Mouse (Mus musculus) retina, postnatal 1 day (tissue): ENCODE measurements around the gene Usmg5.
"Not testable (repeated sequence)": the region's sequence is repeated elsewhere in the genome, so short reads cannot be mapped to it uniquely, and the experiment has no call there.

ENCODE experiments used
- DNase-seq: peaks from one replicate; pipeline ENCODE4 v3.0.0-alpha.2; 2012

Usmg5 gene

DNA sequence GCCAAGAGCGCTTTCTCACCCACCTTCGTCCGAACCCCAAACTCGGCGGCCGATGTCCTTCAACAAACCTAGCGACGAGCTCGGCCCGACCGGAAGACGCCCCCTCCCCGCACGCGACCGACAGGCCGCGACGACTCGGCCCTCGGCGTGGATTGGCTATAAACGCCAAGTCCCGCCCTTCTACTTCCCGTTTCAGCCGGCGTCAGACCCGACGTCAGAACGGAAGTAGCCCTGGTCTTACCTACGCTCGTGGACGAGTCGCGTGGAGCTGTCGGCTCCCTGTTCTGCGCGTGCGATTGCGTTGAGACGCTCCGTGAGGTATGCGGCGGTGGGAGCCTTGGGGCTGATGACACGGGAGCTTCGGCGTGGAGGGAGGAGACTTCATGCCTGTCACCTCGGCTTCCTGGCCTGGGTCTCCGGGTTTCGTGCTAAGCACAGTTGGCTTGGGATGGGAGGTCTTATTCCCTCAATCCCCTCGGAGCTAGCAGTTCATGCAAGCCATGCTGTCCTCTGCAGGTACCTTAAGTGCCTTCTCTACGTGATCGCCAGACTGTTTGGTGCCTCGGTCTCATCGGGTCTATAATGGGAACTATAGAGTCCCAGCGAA, at the start of gene Usmg5, which contains the start of gene Pdcd11:
Gene Usmg5 (minus strand): TSS at position 98 of the 607 bp plus-strand sequence.
Gene Pdcd11 (plus strand): TSS at position 219 of the 607 bp plus-strand sequence.
- peak; percentile 98 for DNase-seq

DNA sequence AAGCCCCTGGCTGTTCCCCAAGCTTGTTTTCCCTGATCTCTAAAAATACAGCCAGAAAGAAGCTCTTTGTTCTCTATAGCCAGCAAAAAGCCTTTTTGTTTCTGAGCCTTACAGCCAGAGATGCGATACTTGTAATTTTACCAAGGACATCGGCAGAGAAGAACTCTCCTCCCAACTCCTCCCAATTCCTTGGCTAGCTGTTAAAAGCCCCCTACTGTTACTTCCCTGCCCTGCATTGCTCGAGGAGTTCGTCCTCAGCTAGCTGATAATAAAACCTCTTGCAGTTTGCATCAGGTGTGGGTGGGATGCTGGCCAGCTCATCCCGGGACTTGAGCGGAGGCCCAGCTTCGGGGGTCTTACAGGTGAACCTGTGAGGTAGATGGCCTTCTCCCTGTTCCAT, 49.2 kb upstream of the Usmg5 start:
- DNase-seq: not testable (repeated sequence)

DNA sequence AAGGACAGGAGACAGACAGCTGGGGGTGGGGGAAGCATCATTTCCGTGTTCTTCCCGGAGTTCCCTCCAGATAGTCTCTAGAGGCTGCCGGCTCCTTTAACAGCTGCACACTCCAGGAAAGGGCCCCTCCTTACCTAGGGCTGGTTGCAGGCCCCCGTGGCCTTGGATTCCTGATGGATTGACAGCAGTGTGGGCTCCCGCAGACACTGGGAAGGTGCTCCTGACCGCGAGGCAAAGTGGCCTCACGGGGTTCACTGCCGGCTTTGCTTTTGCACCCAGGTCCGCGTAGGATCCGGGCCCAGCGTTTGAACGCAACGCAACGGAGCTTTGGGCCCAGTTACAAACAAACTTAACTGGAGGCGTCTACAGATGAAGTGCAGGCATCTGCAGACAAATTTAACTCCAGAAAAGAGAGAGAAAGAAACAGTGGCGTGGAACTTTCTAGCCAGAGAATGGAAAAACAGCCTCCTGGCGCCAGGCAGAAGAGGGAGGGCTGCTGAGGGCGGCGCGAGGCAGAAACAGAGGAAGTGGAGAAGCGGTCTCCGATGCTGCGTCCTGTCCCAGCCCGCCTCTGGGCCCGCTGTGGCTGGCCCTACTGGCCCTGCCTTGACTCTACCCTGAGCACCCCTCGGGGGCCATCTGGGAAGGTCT, 47.4 kb upstream of the Usmg5 start, which contains the start of gene Calhm2:
Gene Calhm2 (minus strand): TSS at position 524 of the 651 bp plus-strand sequence.
- DNase-seq: peak; percentile 29

DNA sequence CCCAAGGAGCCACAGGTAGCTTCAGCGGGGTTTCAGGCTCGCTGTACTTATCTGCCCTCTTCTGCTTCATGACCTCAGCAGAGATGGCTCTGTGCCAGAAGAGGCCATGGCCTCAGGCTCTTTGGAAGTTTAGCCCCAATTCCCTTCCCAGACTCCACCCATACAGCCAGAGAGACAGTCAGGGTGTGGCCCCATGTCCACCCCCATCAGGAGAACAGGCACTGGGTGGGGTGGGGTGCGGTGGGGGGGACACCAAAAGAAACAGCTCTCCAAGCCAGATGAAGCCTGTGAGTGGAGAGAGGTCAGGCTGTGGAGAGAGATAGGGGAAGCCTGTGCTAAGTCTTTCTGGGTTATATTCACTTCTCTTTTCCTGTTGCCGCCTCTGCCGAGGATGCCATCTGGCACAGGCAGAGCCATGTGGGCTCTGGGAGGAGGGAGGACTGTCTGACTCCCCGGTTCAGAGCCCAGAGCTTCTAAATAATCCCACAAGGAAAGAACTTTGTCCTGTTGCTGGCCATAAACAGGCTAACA, 46.7 kb upstream of the Usmg5 start:
- peak; percentile 81 for DNase-seq

DNA sequence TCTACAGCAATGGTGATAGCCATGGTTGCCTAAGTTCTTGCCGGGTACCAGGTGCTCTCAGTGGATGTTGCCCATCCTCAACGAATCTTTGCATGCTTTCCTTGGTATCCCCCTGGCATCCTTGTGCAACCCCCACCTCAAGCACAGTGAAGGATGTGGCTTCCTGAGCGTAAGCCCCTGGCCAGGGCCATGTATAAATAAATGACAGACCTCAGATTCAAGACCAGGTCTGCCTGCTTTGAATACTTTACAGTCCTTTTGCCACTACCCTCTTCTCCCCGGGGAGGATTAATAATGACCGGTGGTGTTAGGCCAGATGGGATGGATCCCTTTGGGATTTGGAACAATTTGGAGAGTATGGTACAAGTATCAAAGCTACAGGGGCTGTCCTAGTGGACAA, 45.7 kb upstream of the Usmg5 start:
- DNase-seq: no peak

DNA sequence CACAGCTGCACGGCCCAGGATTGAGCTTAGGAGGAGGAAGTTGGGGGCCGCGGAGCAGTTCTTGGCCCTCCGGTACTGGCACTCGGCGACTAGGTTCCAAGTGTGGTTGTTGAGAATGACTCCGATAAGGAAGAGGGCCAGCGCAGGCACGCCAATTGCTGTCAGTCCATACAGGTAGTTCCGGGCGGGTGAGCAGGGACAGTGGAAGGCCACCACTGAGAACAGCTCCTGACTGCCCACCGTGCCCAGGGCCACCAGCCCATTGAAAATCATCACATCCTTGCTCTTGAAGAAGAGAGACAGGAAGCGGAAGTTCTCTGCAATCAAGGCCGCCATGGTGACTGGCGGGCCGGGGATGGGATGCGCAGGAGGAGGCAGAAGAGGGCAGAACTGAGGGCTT, 45.1 kb upstream of the Usmg5 start:
- no peak for DNase-seq

DNA sequence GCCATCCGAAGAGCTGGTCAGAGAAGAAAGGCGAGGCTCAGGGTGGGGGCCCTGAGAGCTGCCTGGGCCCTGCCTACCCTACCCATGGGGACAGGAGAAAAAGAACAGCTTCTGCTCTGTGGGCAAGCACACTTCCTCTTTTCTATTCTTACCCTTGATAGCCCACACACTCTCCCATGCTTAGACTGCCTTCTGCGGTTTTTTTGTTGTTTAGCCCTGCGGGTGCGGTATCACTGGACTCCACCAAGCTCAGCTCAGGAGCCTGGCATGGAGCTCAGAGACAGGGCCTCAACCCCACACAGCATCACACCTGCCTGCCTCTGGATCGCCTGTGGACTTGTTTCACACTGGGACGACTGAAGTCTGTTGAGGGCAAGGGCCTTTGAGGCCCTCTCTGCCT, 42.7 kb upstream of the Usmg5 start:
- no peak for DNase-seq

DNA sequence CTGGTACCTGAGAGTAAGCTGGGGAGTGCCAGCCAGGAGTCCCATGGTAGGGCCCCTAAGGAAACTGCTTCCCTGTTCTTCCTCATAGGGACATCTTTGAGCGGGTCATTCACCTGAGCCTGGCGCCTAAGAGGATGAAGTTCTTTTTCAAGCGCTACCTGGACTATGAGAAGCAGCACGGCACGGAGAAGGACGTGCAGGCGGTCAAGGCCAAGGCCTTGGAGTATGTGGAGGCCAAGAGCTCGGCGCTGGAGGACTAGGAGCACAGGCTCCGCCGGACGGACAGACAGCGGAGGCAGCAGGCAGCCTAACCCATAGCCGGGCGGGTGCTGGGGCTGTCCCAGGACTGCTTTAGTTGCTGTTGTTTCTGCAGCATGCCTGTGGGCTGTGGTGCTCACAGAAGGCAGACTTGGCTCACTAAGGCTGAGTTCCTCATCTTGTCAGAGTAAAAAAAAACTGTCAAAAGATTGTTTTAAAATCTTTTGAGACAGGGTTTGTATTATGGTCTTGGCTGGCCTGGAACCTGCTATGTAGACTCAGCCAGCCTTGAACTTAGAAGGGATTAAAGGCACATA, 40.2 kb upstream of the Usmg5 start:
- no peak for DNase-seq

DNA sequence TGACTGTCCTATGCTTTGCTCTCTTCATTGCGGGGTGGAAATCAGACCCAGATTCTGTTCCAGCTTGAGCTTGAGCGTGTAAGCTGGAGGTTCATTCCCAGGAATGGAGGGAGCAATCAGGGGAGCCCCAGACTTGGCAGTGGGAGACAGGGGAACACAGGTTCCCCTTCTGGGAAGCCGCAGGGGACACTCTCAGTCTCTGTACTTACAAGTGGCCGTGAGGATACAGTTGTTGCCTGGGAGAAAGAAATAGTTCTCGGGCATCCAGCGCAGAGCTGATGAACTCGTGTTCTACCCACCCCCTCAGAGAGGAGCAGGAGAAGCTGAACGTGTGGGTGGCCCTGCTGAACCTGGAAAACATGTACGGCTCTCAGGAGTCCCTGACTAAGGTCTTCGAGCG, 38.4 kb upstream of the Usmg5 start:
- DNase-seq: no peak

DNA sequence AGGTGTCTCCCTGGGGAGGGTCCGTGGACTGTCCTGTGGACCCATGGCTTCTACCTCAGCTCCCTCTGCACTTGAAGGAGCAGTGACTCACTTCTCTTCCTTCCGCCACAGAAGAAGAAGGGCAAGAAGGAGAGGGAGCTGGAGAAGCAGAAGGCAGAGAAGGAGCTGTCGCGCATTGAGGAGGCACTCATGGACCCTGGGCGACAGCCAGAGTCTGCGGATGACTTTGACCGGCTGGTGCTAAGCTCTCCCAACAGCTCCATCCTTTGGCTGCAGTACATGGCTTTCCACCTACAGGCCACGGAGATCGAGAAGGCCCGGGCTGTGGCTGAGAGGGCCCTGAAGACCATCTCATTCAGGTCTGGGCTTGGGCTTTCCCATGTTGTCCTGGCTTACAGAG, 37.7 kb upstream of the Usmg5 start:
- no peak for DNase-seq

DNA sequence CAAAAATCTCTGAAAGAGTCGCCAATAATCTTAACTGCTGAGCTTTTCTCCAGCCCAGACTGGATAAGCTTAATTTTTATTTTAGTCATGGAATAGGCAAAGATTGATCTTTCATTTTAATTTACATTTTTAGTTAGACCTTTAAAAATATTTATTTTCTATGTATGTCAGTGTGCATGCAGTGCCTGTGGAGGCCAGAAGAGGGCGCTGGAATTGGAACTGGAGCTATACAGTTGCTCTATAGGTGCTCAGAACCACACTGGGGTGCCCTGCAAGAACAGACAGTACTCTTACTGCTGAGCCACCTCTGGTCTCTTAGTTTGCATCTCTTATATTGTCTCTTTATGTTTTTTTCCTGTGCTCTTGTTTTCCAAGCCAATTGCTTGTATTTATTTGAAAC, 32.4 kb upstream of the Usmg5 start:
- peak; percentile 57 for DNase-seq

DNA sequence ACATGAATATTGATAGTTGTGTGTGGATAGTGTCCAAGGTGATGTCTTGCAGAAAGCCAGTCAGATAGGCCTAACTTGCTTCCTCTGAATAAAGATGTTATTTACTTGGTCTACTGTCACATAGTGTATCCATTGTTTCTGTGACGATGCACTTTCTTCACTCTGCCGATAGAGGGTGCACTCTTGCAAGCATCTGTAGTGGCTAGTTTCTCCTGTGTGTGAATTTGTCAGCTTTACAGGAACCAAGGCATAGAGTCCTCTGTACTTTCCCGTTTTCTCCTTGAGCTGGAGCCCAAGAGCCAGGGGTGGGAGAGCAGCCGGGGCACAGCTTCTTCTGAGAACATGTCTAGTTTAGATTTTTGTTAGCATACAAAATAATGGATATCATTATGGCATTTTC, 30.6 kb upstream of the Usmg5 start:
- DNase-seq: peak; percentile 71

DNA sequence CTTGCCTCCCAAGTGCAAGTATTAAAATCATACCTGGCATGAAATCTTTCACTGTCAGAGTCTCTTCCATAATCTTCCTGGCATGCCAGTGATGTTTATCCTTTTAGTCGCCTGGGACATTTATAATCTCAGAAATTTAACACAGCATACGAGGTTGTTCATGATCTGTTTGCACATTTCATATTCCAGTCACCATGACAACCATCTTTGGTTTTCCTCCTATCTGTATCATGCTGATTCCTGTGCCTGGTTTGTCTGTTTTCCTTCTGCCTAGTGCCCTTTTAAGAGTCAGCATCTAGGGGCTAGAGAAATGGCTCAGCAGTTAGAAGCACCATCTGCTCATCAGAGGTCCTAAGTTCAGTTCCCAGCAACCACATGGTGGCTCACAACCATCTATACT, 28.2 kb upstream of the Usmg5 start:
- DNase-seq: no peak

DNA sequence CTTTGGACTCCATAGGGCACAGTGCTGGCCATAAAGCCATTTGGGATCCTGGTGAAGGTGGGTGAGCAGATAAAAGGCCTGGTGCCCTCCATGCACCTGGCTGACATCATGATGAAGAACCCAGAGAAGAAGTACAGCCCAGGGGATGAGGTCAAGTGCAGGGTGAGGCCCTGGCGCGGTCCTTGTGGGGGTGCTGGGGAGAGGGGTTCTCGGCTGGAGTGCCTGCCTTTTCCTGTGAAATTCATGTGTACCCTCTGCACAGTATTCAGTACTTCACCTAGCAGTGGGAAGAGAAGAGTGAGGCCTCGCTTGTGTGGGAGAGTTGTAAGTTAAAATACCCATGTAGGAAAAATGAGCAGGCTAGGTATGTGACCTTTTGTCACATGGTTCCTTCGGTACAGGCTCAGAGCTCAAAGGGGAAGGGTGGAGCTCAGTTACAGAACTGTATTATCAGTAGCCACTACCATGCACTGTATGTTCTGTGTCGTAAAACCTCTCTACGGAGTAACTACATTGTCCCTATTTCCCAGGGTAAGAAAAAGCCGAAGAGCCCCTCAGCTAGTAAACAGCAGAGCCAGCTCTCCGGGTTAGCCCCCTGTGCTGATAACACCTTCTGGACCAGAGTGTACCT, 14.3 kb upstream of the Usmg5 start:
- DNase-seq: no peak

DNA sequence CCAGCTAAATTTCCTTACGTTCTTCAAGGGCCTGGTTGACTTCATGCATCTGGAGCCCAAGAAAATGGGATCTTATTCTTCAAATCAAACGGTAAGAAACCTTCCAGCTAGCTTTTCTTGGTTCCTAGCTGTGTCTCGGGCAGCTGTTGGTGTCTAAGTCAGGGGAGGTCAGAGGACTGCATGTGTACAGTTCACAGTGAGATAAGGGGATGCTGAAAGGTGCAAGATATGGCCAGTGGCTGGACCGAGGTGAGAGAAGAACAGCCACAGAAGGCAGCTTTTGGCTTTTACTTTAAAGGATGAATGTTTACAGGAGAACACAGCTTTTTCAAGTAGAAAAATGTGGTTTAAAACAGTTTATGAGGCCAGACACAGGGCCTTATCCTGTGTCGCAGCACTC, 10.6 kb upstream of the Usmg5 start:
- DNase-seq: no peak

DNA sequence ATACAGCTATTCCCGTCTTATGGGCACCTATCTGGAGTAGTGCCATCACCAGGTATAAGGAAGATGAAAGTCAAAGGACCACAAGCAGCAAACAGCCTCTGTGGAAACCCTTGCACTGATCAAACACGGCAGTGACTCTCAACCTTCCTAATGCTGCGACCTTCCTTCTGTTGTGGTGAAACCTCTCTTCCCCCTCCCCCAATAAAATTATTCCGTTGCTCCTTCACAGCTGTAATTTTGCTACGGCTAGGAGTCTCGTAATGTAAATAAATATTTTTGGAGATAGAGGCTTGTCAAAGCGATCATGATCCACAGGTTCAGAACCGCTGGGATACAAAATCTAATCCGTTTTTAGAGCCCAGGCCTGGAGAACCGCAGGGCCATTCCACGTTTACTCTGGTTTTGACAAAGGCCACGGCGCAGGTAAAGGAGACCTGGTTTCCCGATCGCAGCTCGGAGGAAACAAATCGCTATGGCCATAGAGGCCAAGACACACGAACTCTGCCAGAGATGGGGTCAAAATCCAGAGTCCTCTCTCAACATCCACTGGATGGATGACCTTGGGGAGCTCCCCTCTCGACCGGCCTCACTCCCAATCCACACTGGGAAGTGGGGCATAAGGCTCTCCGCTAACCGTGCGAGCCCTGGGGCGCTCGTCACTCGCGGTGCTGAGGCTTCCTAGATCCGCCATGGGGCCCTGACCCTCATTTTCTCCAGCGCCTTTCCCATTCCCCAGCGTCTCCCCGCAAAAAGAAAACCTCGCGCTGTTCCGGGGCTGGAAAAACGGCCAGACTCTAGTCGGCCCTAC, 525 bp downstream of the Usmg5 start:
- DNase-seq: no peak

DNA sequence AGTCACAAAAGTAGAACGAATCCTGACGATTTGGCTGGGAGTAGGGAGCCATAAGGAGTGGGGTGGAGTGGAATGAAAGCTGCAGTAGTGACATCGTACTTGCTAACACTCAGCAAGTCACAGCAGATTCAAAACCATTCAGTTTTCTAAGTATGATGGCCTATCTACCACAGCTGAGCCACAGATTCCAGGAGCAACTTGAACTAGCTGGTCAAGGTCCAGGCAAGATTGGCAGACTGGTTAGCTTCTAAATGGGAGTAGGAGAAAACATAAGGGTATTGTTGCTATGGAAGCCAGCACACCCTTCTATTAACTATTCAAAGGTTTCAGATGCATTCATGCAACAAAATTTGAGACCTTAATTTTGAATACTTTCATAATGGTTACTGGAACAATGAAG, 2.2 kb downstream of the Usmg5 start:
- DNase-seq: no peak

DNA sequence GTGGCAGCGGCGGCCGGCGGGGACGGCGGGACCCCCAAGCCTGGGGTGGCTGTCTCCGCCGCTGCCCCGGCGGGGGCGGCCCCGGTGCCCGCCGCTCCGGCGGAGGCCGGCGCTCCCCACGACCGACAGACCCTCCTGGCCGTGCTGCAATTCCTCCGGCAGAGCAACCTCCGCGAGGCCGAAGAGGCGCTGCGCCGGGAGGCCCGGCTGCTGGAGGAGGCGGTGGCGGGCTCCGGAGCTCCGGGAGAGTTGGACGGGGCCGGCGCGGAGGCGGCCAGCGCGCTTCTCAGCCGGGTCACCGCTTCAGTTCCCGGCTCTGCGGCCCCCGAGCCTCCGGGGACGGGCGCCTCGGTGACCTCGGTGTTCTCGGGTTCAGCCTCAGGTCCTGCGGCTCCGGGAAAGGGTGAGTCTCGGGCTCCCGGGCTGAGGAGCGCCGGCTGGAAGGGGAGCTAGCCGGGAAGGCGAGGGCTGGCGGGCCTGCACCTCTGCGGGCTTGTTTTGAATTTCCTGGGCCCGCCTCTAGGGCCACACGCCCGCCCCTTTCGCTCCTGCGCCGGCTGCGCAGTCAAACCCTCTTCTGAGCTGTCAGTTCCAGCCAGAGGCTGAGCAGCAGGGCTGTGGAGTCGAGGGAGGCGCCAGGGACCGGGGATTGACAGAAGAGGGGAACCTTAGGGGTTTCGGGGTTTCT, 22.4 kb downstream of the Usmg5 start:
- DNase-seq: peak; percentile 91

DNA sequence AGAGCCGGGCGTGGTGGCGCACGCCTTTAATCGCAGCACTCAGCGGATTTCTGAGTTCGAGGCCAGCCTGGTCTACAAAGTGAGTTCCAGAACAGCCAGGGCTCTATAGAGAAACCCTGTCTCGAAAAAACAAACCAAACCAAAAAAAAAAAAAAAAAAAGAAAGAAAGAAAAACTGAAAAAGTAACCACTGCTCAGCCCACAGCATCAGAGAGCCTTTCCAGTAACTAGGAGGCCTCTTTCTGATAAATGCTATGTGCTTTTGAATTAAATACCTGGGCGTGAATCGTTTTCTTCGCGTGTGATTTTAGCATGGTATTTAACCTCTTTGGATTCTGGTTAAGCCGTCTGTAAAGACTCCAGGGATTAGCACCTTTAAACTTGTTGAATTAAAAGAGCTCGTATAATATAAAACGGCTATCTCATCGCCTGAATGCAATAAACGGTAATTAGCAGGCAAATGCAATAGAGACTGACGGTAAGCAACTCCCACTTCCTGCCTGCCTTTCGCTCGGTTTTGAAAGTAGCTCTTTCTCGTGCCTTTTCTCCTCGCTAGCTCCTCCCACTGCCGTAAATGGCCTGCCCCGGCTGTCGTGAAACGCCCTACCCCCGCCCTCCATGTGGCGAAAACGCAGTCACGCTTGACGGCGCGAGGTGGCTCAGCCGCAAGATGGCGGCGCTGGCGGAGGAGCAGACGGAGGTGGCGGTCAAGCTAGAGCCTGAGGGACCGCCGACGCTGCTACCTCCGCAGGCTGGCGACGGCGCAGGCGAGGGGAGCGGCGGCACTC, 23.2 kb downstream of the Usmg5 start, which contains the start of gene Taf5:
Gene Taf5 (plus strand): TSS at position 651 of the 787 bp plus-strand sequence.
- peak; percentile 99 for DNase-seq

DNA sequence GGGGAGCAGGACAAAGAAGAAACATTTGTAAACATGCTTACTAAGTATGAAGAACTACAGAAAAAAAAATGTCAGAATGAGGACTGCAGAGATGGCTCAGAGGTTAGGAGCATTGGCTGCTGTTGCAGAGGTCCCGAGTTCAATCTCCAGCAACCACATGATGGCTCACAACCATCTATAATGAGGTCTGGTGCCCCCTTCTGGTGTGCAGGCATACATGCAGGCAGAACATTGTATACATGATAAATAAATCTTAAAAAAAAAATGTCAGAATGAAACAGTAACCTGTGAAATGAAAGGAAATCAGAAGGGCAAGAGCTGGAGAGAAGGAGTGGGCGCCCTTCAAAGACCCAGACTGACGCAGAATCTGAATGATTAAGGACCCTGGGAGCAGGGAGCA, 24.6 kb downstream of the Usmg5 start:
- no peak for DNase-seq

DNA sequence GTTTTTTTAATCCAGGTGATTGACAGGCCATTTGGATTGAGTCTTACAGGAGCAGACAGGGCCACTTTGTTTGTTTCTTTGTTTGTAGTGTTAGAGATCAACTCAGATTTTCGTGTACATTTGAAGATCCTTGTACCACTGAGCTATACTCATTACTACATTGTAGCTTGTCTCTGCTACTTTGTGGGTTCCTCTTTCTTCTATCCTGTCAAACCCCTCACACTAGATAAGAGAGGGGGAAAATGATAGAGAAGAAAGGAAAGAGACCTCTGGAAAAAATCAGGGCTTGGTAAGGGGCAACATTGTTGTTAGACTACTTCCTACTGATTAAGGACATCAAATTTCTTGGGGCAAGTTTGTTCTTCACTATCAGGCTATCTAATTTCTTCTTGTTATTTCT, 32.8 kb downstream of the Usmg5 start:
- no peak for DNase-seq
